Mouse (Mus musculus) embryonic facial prominence, embryonic 12.5 days (tissue): ENCODE measurements around the gene Hsd11b1. TPM values are rescaled to one million over a fixed set of nuclear protein-coding genes. Genes with fewer than 3 reads are reported as not detected.

ENCODE experiments used
- ATAC-seq: fragments of 200-750 bp; cut with Nextera tagmentation; 2 replicates; pipeline ENCODE4 v1.8.0; 2017; ENCODE audit not compliant: insufficient number of reproducible peaks, insufficient read depth, low FRiP score, low TSS enrichment
- H3K27ac ChIP-seq: fragments of 300-500 bp; sonication (generic); 2 replicates; pipeline ENCODE4 v1.5.1; 2016; ENCODE audit warnings: mild to moderate bottlenecking
- H3K27me3 ChIP-seq: fragments of 300-500 bp; sonication (generic); 2 replicates; pipeline ENCODE4 v1.6.1; 2016; ENCODE audit warnings: mild to moderate bottlenecking, moderate library complexity
- H3K36me3 ChIP-seq: fragments of 300-500 bp; sonication (generic); 2 replicates; pipeline ENCODE4 v1.6.1; 2016; ENCODE audit warnings: mild to moderate bottlenecking
- H3K4me1 ChIP-seq: fragments of 300-500 bp; sonication (generic); 2 replicates; pipeline ENCODE4 v1.6.1; 2016
- H3K4me2 ChIP-seq: fragments of 300-500 bp; sonication (generic); replicated peaks from 2 replicates; pipeline ENCODE4 v1.6.1; 2016; ENCODE audit warnings: mild to moderate bottlenecking, moderate library complexity
- H3K4me3 ChIP-seq: fragments of 300-500 bp; sonication (generic); 2 replicates; pipeline ENCODE4 v1.5.1; 2016; ENCODE audit warnings: mild to moderate bottlenecking
- H3K9ac ChIP-seq: fragments of 300-500 bp; sonication (generic); 2 replicates; pipeline ENCODE4 v1.6.1; 2016; ENCODE audit warnings: mild to moderate bottlenecking, moderate library complexity
- H3K9me3 ChIP-seq: fragments of 300-500 bp; sonication (generic); 2 replicates; pipeline ENCODE4 v1.6.1; 2016; ENCODE audit warnings: mild to moderate bottlenecking, moderate library complexity
- WGBS: fragments of 180-500 bp; shearing (Covaris S2); methylation state at CpG from one replicate; pipeline ENCODE4 v1.1.7; 2016; 5-methylcytosine and 5-hydroxymethylcytosine counted together
- polyA plus RNA-seq: library from polyadenylated mRNA; unstranded; fragments of >200 nt; fragmentation: Nextera tagmentation; extraction: Ambion mirVana; gene quantifications from 2 replicates; pipeline ENCODE4 v1.2.1, GENCODE M21; 2016

Gene Hsd11b1
- polyA plus RNA-seq, result 0.41 and 0.60 TPM in 2 replicates

- Histone ChIP-seq H3K9ac (no peak within 1 kb of the TSS), H3K27ac (no peak within 1 kb of the TSS), H3K4me1 (peaks cover 16% of the 10 kb centered on the region; the same call in 1 of the 2 replicates), H3K4me3 (no peak within 1 kb of the TSS), H3K27me3 (no peaks in the 10 kb centered on the region), H3K36me3 (no peaks in the 10 kb centered on the region), H3K9me3 (no peaks in the 10 kb centered on the region), H3K4me2 (no peak within 1 kb of the TSS)
- WGBS, result 66% methylated on average over 5 of the region's 5 CpGs
- ATAC-seq, result no peak
Measured at GRCm38 (mm10) chr1:193263955-193264598, at the start of gene Hsd11b1. Gene Hsd11b1 (minus strand): TSS chr1:193264075.

GRCm38 (mm10) chr1:193311596-193311995, 47.7 kb upstream of the Hsd11b1 start:
- no peak overlapping the region for H3K4me3 ChIP-seq
- H3K9ac ChIP-seq, result no peak overlapping the region
- H3K36me3 ChIP-seq, result no peaks in the 10 kb centered on the region
- H3K4me2 ChIP-seq, result no peak overlapping the region
- no peaks in the 10 kb centered on the region; the same call in 1 of the 2 replicates for H3K4me1 ChIP-seq
- 68% methylated on average over 1 of the region's 1 CpGs for WGBS
- ATAC-seq, result no peak
- no peaks in the 10 kb centered on the region for H3K9me3 ChIP-seq
- no peaks in the 10 kb centered on the region for H3K27me3 ChIP-seq
- H3K27ac ChIP-seq, result no peak overlapping the region

GRCm38 (mm10) chr1:193310519-193311085, 46.7 kb upstream of the Hsd11b1 start:
- Histone ChIP-seq H3K9ac (no peak overlapping the region), H3K9me3 (no peaks in the 10 kb centered on the region), H3K27ac (no peak overlapping the region), H3K4me1 (no peaks in the 10 kb centered on the region; the same call in 1 of the 2 replicates), H3K36me3 (no peaks in the 10 kb centered on the region), H3K4me3 (no peak overlapping the region), H3K4me2 (no peak overlapping the region), H3K27me3 (no peaks in the 10 kb centered on the region)
- 81% methylated on average over 3 of the region's 3 CpGs for whole genome bisulfite sequencing
- no peak for ATAC-seq

GRCm38 (mm10) chr1:193309785-193310518, 46.1 kb upstream of the Hsd11b1 start:
- Histone ChIP-seq H3K4me1 (no peaks in the 10 kb centered on the region; the same call in 1 of the 2 replicates), H3K9ac (no peak overlapping the region), H3K27ac (no peak overlapping the region), H3K9me3 (no peaks in the 10 kb centered on the region), H3K4me2 (no peak overlapping the region), H3K36me3 (no peaks in the 10 kb centered on the region), H3K4me3 (no peak overlapping the region), H3K27me3 (no peaks in the 10 kb centered on the region)
- WGBS, result 71% methylated on average over 1 of the region's 1 CpGs
- ATAC-seq, result no peak

GRCm38 (mm10) chr1:193306832-193307231, 43.0 kb upstream of the Hsd11b1 start:
- no peaks in the 10 kb centered on the region for H3K36me3 ChIP-seq
- no peaks in the 10 kb centered on the region for H3K9me3 ChIP-seq
- no peak overlapping the region for H3K27ac ChIP-seq
- no peaks in the 10 kb centered on the region for H3K4me1 ChIP-seq
- 91% methylated on average over 2 of the region's 2 CpGs for WGBS
- no peak for ATAC-seq
- no peak overlapping the region for H3K4me2 ChIP-seq
- no peak overlapping the region for H3K9ac ChIP-seq
- H3K27me3 ChIP-seq, result no peaks in the 10 kb centered on the region
- no peak overlapping the region for H3K4me3 ChIP-seq

GRCm38 (mm10) chr1:193305386-193305785, 41.5 kb upstream of the Hsd11b1 start:
- Histone ChIP-seq H3K27ac (no peak overlapping the region), H3K4me2 (no peak overlapping the region), H3K4me3 (no peak overlapping the region), H3K36me3 (no peaks in the 10 kb centered on the region), H3K9ac (no peak overlapping the region), H3K27me3 (no peaks in the 10 kb centered on the region), H3K4me1 (no peaks in the 10 kb centered on the region), H3K9me3 (no peaks in the 10 kb centered on the region)
- WGBS, result 52% methylated on average over 7 of the region's 7 CpGs
- ATAC-seq, result no peak

- no peaks in the 10 kb centered on the region for H3K36me3 ChIP-seq
- H3K27me3 ChIP-seq, result no peaks in the 10 kb centered on the region
- H3K9ac ChIP-seq, result no peak overlapping the region
- no peak overlapping the region for H3K4me2 ChIP-seq
- 56% methylated on average over 2 of the region's 2 CpGs for WGBS
- H3K9me3 ChIP-seq, result no peaks in the 10 kb centered on the region
- ATAC-seq, result no peak
- no peak overlapping the region for H3K4me3 ChIP-seq
- no peak overlapping the region for H3K27ac ChIP-seq
- no peaks in the 10 kb centered on the region for H3K4me1 ChIP-seq
Measured at GRCm38 (mm10) chr1:193303096-193303495, 39.2 kb upstream of the Hsd11b1 start.

GRCm38 (mm10) chr1:193302093-193302405, 38.2 kb upstream of the Hsd11b1 start:
- H3K36me3 ChIP-seq, result no peaks in the 10 kb centered on the region
- ATAC-seq, result no peak
- H3K9ac ChIP-seq, result no peak overlapping the region
- H3K4me3 ChIP-seq, result no peak overlapping the region
- H3K27me3 ChIP-seq, result no peaks in the 10 kb centered on the region
- H3K27ac ChIP-seq, result no peak overlapping the region
- no peak overlapping the region for H3K4me2 ChIP-seq
- no peaks in the 10 kb centered on the region for H3K9me3 ChIP-seq
- H3K4me1 ChIP-seq, result no peaks in the 10 kb centered on the region
- WGBS, result 58% methylated on average over 8 of the region's 8 CpGs

- Histone ChIP-seq H3K9me3 (no peaks in the 10 kb centered on the region), H3K4me2 (no peak overlapping the region), H3K27ac (no peak overlapping the region), H3K9ac (no peak overlapping the region), H3K36me3 (no peaks in the 10 kb centered on the region), H3K27me3 (no peaks in the 10 kb centered on the region), H3K4me3 (no peak overlapping the region), H3K4me1 (no peaks in the 10 kb centered on the region)
- ATAC-seq, result peak; percentile 67; the same call in 1 of the 2 replicates
- WGBS, result 64% methylated on average over 6 of the region's 6 CpGs
Measured at GRCm38 (mm10) chr1:193301216-193302092, 37.6 kb upstream of the Hsd11b1 start.

GRCm38 (mm10) chr1:193299995-193300394, 36.1 kb upstream of the Hsd11b1 start:
- no peak overlapping the region for H3K27ac ChIP-seq
- ATAC-seq, result no peak
- no peak overlapping the region for H3K4me3 ChIP-seq
- no peaks in the 10 kb centered on the region for H3K9me3 ChIP-seq
- WGBS, result 53% methylated on average over 1 of the region's 1 CpGs
- no peak overlapping the region for H3K4me2 ChIP-seq
- no peaks in the 10 kb centered on the region for H3K36me3 ChIP-seq
- no peaks in the 10 kb centered on the region for H3K27me3 ChIP-seq
- no peaks in the 10 kb centered on the region for H3K4me1 ChIP-seq
- H3K9ac ChIP-seq, result no peak overlapping the region

GRCm38 (mm10) chr1:193298141-193298765, 34.4 kb upstream of the Hsd11b1 start:
- Histone ChIP-seq H3K9me3 (no peaks in the 10 kb centered on the region), H3K4me3 (no peak overlapping the region), H3K4me2 (no peak overlapping the region), H3K36me3 (no peaks in the 10 kb centered on the region), H3K9ac (no peak overlapping the region), H3K27me3 (no peaks in the 10 kb centered on the region), H3K27ac (no peak overlapping the region), H3K4me1 (no peaks in the 10 kb centered on the region)
- WGBS, result 84% methylated on average over 3 of the region's 3 CpGs
- ATAC-seq, result no peak
